Mouse (Mus musculus) CH12.LX (cell line): ENCODE data around the gene Wdr38. TPM values are rescaled to one million over a fixed set of nuclear protein-coding genes. Genes with fewer than 3 reads are reported as not detected.
A peak's percentile ranks its signal among the peaks of the same experiment; 100 is the strongest.

ENCODE experiments used
- DNase-seq: peaks from one replicate; pipeline ENCODE4 v3.0.0-alpha.2; 2013; ENCODE audit errors: extremely low read depth
- H3K27ac ChIP-seq: 2 replicates; pipeline ENCODE4 v1.5.1; 2012; ENCODE audit warnings: low read depth, mild to moderate bottlenecking, control low read depth, moderate library complexity; ENCODE audit not compliant: insufficient read depth
- H3K27me3 ChIP-seq: replicated peaks from 2 replicates; pipeline ENCODE3; 2012; ENCODE audit warnings: inconsistent platforms
- H3K36me3 ChIP-seq, 2 experiments: replicated peaks in 1 of 2; 2 replicates each; pipeline versions ENCODE3 to v1.6.1; 2012; ENCODE audit warnings: inconsistent platforms in 1 of 2, low read length in 1 of 2, mild to moderate bottlenecking in 1 of 2, mixed read lengths in 1 of 2, moderate library complexity in 1 of 2; ENCODE audit not compliant: control insufficient read depth in 1 of 2, insufficient read depth in 1 of 2
- H3K4me1 ChIP-seq, 2 experiments: 2 replicates each; pipeline ENCODE4 v1.6.1; 2012; ENCODE audit warnings: inconsistent platforms in 1 of 2, moderate library complexity in 1 of 2; ENCODE audit not compliant: insufficient read depth in 2 of 2, control insufficient read depth in 1 of 2
- H3K4me2 ChIP-seq: 2 replicates; pipeline ENCODE4 v1.6.1; 2012; ENCODE audit warnings: low read depth, mild to moderate bottlenecking, control low read depth; ENCODE audit not compliant: poor library complexity, insufficient read depth, severe bottlenecking
- H3K4me3 ChIP-seq, 3 experiments: fragments of 150-350 bp in 1 of 3; sonication (generic) in 1 of 3; replicated peaks in 1 of 3; 2 replicates each; pipeline versions ENCODE3 to v1.5.1; 2011 to 2012; ENCODE audit warnings: low read depth in 2 of 3, low read length in 2 of 3, mild to moderate bottlenecking in 2 of 3, moderate library complexity in 2 of 3, control low read depth in 1 of 3, improper control_type of control experiment in 1 of 3, inconsistent platforms in 1 of 3, mixed read lengths in 1 of 3; ENCODE audit not compliant: poor library complexity in 1 of 3
- H3K79me2 ChIP-seq: replicated peaks from 2 replicates; pipeline ENCODE4 v1.6.1; 2012; ENCODE audit warnings: mild to moderate bottlenecking, moderate library complexity; ENCODE audit not compliant: control insufficient read depth, poor library complexity, insufficient read depth, severe bottlenecking; ENCODE audit errors: extremely low read depth
- H3K9ac ChIP-seq: 2 replicates; pipeline ENCODE4 v1.6.1; 2012; ENCODE audit warnings: low read depth, mild to moderate bottlenecking, control low read depth, moderate library complexity; ENCODE audit not compliant: insufficient read depth
- H3K9me3 ChIP-seq: replicated peaks from 2 replicates; pipeline ENCODE3; 2012; ENCODE audit warnings: low read length, inconsistent platforms, mixed read lengths
- BHLHE40 ChIP-seq: IDR thresholded peaks from 2 replicates; pipeline ENCODE4 v1.6.1; 2011; ENCODE audit warnings: mild to moderate bottlenecking, low read depth, low read length, improper control_type of control experiment
- GABPA ChIP-seq: IDR thresholded peaks from 2 replicates; pipeline ENCODE4 v1.6.1; 2012; ENCODE audit warnings: low read depth, low read length, improper control_type of control experiment, inconsistent platforms; ENCODE audit not compliant: insufficient replicate concordance
- HCFC1 ChIP-seq: IDR thresholded peaks from 2 replicates; pipeline ENCODE4 v1.6.1; 2012; ENCODE audit warnings: low read depth, mild to moderate bottlenecking, inconsistent platforms, low read length, improper control_type of control experiment
- KAT2A ChIP-seq: IDR thresholded peaks from 2 replicates; pipeline ENCODE4 v1.6.1; 2012; ENCODE audit warnings: low read length, improper control_type of control experiment, inconsistent platforms; ENCODE audit not compliant: insufficient replicate concordance
- MAFK ChIP-seq: IDR thresholded peaks from 2 replicates; pipeline ENCODE4 v1.6.1; 2011; ENCODE audit warnings: low read length, improper control_type of control experiment; ENCODE audit not compliant: insufficient replicate concordance
- MAZ ChIP-seq: IDR thresholded peaks from 2 replicates; pipeline ENCODE4 v1.6.1; 2012; ENCODE audit warnings: low read depth, mild to moderate bottlenecking, inconsistent platforms, low read length, improper control_type of control experiment, moderate library complexity
- MXI1 ChIP-seq: IDR thresholded peaks from 2 replicates; pipeline ENCODE4 v1.6.1; 2011; ENCODE audit warnings: mild to moderate bottlenecking, low read depth, low read length, improper control_type of control experiment
- MYC ChIP-seq: IDR thresholded peaks from 2 replicates; pipeline ENCODE4 v1.6.1; 2011; ENCODE audit warnings: low read depth, mild to moderate bottlenecking, improper control_type of control experiment, low read length
- NELFE ChIP-seq: IDR thresholded peaks from 2 replicates; pipeline ENCODE4 v1.6.1; 2011; ENCODE audit warnings: low read depth, low read length, improper control_type of control experiment
- NRF1 ChIP-seq: IDR thresholded peaks from 2 replicates; pipeline ENCODE4 v1.6.1; 2014; ENCODE audit warnings: low read depth, mild to moderate bottlenecking, inconsistent platforms, low read length, improper control_type of control experiment, moderate library complexity
- POLR2A ChIP-seq: IDR thresholded peaks from 2 replicates; pipeline ENCODE4 v1.6.1; 2011; ENCODE audit warnings: low read depth, mild to moderate bottlenecking, improper control_type of control experiment, low read length
- POLR2AphosphoS2 ChIP-seq: IDR thresholded peaks from 2 replicates; pipeline ENCODE4 v1.6.1; 2011; ENCODE audit warnings: low read depth, low read length, improper control_type of control experiment
- SIN3A ChIP-seq: IDR thresholded peaks from 2 replicates; pipeline ENCODE4 v1.6.1; 2012; ENCODE audit warnings: low read length, improper control_type of control experiment, inconsistent platforms
- TCF12 ChIP-seq: IDR thresholded peaks from 2 replicates; pipeline ENCODE4 v1.6.1; 2014; ENCODE audit warnings: low read depth, mild to moderate bottlenecking, inconsistent platforms, low read length, improper control_type of control experiment
- USF2 ChIP-seq: conservative IDR thresholded peaks from 2 replicates; pipeline ENCODE4 v1.6.1; 2011; ENCODE audit warnings: low read depth, low read length, improper control_type of control experiment
- ZKSCAN1 ChIP-seq: IDR thresholded peaks from 2 replicates; pipeline ENCODE4 v1.6.1; 2012; ENCODE audit warnings: low read depth, inconsistent platforms, low read length, improper control_type of control experiment, borderline replicate concordance
- ZMIZ1 ChIP-seq: IDR thresholded peaks from 2 replicates; pipeline ENCODE4 v1.6.1; 2012; ENCODE audit warnings: low read depth, mild to moderate bottlenecking, inconsistent platforms, low read length, improper control_type of control experiment
- ZNF384 ChIP-seq: IDR thresholded peaks from 2 replicates; pipeline ENCODE4 v1.6.1; 2012; ENCODE audit warnings: low read depth, low read length, improper control_type of control experiment, inconsistent platforms
- dilution Hi-C: fragments of 300-500 bp; cut with MboI; formaldehyde crosslinking; loops from 2 replicates; pipeline ENCODE4 v1.14.3; 2020; ENCODE audit warnings: low sequenced_read_pairs; ENCODE audit not compliant: extremely low pct_unique_long_range_greater_than_20kb, extremely low pct_ligation_motif_present
- in situ Hi-C: fragments of 300-500 bp; cut with MboI; formaldehyde crosslinking; loops from 3 replicates; pipeline ENCODE4 v1.14.3; 2019; ENCODE audit warnings: low sequenced_read_pairs, low pct_ligation_motif_present, low pct_unique_long_range_greater_than_20kb, mixed read lengths
- polyA plus RNA-seq: library from polyadenylated mRNA; unstranded; fragments of >175 nt; gene quantifications from 2 replicates; pipeline ENCODE4 v1.2.1, GENCODE M21; 2012; ENCODE audit warnings: low read depth; ENCODE audit not compliant: insufficient read length
- total RNA-seq, 2 experiments: library from RNA; depleted of rRNA; stranded (reverse); fragments of 300-350 nt in 1 of 2; fragments of >200 nt in 1 of 2; gene quantifications; 2 replicates each; pipeline ENCODE4 v1.2.3; 2012 to 2014

Gene Wdr38
- total and polyA plus RNA-seq, 3 experiments, result 0.28 to 1.0 (median 0.40) TPM

GRCm38 (mm10) chr2:39003512-39003911 lies 6.2 kb downstream of the Wdr38 start:
- H3K4me1 ChIP-seq, result peaks cover 3 to 43% of the 10 kb centered on the region in 2 experiments
- H3K9ac ChIP-seq, result peak overlapping the region; percentile 98
- peak overlapping the region; percentile 50 for H3K27ac ChIP-seq
- in situ Hi-C loops (no loop called here), dilution Hi-C loops (no loop called here)
- TF ChIP-seq BHLHE40, result no peak
- TF ChIP-seq MXI1, result no peak
- no peak for TF ChIP-seq ZMIZ1
- TF ChIP-seq POLR2A, result no peak; the same call in 1 of the 2 replicates
- TF ChIP-seq POLR2AphosphoS2, result no peak
- TF ChIP-seq USF2, result no peak
- TF ChIP-seq ZKSCAN1, result no peak
- no peak for TF ChIP-seq ZNF384
- TF ChIP-seq MAFK, result no peak
- no peak for TF ChIP-seq MAZ
- peak overlapping the region; percentile 94 to 99 (median 97) for H3K4me3 ChIP-seq
- H3K36me3 ChIP-seq, result peaks cover 43 to 53% of the 10 kb centered on the region in 2 experiments
- peak overlapping the region; percentile 89 for H3K4me2 ChIP-seq
- no peak for DNase-seq
- no peaks in the 10 kb centered on the region for H3K9me3 ChIP-seq
- H3K79me2 ChIP-seq, result peaks cover 47% of the 10 kb centered on the region
- H3K27me3 ChIP-seq, result no peaks in the 10 kb centered on the region

GRCm38 (mm10) chr2:39004372-39004771 lies 7.1 kb downstream of the Wdr38 start:
- Histone ChIP-seq H3K4me2 (peak overlapping the region; percentile 89), H3K4me1 (peaks cover 3 to 34% of the 10 kb centered on the region in 2 experiments), H3K9me3 (no peaks in the 10 kb centered on the region), H3K27me3 (no peaks in the 10 kb centered on the region), H3K9ac (peak overlapping the region; percentile 98), H3K36me3 (peaks cover 43 to 50% of the 10 kb centered on the region in 2 experiments), H3K4me3 (peak overlapping the region; percentile 94 to 99 (median 97)), H3K79me2 (peaks cover 54% of the 10 kb centered on the region), H3K27ac (peak overlapping the region; percentile 72)
- dilution Hi-C loops (no loop called here), in situ Hi-C loops (no loop called here)
- DNase-seq, result no peak
- TF ChIP-seq MXI1 (peak; percentile 3; the same call in 1 of the 2 replicates), HCFC1 (no peak), NELFE (no peak), TCF12 (no peak), MYC (peak; percentile 46; the same call in 1 of the 2 replicates), BHLHE40 (0 out of 2 replicates have a peak, but pooled peaks have one; percentile 10), GABPA (no peak), NRF1 (no peak), KAT2A (no peak), SIN3A (0 out of 2 replicates have a peak, but pooled peaks have one; percentile 2)
